Mouse (Mus musculus) forebrain, embryonic 11.5 days (tissue): ENCODE results near the gene Parp14. TPM values are rescaled to one million over a fixed set of nuclear protein-coding genes. Genes with fewer than 3 reads are reported as not detected.

ENCODE experiments used
- ATAC-seq: fragments of 200-750 bp; cut with Nextera tagmentation; replicated peaks from 2 replicates; pipeline ENCODE4 v1.8.0; 2017; ENCODE audit warnings: moderate TSS enrichment; ENCODE audit not compliant: low FRiP score
- DNase-seq: peaks from one replicate; pipeline ENCODE4 v3.0.0-alpha.2; 2017; ENCODE audit warnings: low spot score
- H3K27ac ChIP-seq: fragments of 300-500 bp; sonication (generic); 2 replicates; pipeline ENCODE4 v1.5.1; 2014; ENCODE audit warnings: low read depth, low read length
- H3K27me3 ChIP-seq: fragments of 300-500 bp; sonication (generic); 2 replicates; pipeline ENCODE4 v1.6.1; 2014; ENCODE audit warnings: mild to moderate bottlenecking, low read length, mixed read lengths; ENCODE audit not compliant: control insufficient read depth, insufficient read depth
- H3K36me3 ChIP-seq: fragments of 300-500 bp; sonication (generic); 2 replicates; pipeline ENCODE4 v1.6.1; 2014; ENCODE audit warnings: mild to moderate bottlenecking, low read length, moderate library complexity, mixed read lengths; ENCODE audit not compliant: control insufficient read depth, insufficient read depth
- H3K4me1 ChIP-seq: fragments of 300-500 bp; sonication (generic); replicated peaks from 2 replicates; pipeline ENCODE4 v1.6.1; 2014; ENCODE audit warnings: low read length, mixed read lengths; ENCODE audit not compliant: control insufficient read depth, insufficient read depth
- H3K4me2 ChIP-seq: fragments of 300-500 bp; sonication (generic); 2 replicates; pipeline ENCODE4 v1.6.1; 2014; ENCODE audit warnings: low read depth, mild to moderate bottlenecking, low read length, moderate library complexity, mixed read lengths; ENCODE audit not compliant: severe bottlenecking
- H3K4me3 ChIP-seq: fragments of 300-500 bp; sonication (generic); 2 replicates; pipeline ENCODE4 v1.5.1; 2014; ENCODE audit warnings: low read depth, low read length
- H3K9ac ChIP-seq: fragments of 300-500 bp; sonication (generic); 2 replicates; pipeline ENCODE4 v1.6.1; 2014; ENCODE audit warnings: low read length
- H3K9me3 ChIP-seq: fragments of 300-500 bp; sonication (generic); 2 replicates; pipeline ENCODE4 v1.6.1; 2016; ENCODE audit warnings: low read length, mixed read lengths; ENCODE audit not compliant: control insufficient read depth
- WGBS: fragments of 180-500 bp; shearing (Covaris S2); extraction: QIAGEN DNeasy Blood & Tissue Kit; methylation state at CpG from one replicate; pipeline ENCODE4 v1.1.7; 2014; 5-methylcytosine and 5-hydroxymethylcytosine counted together
- polyA plus RNA-seq: library from polyadenylated mRNA; unstranded; fragments of >200 nt; fragmentation: Nextera tagmentation; extraction: Ambion mirVana; gene quantifications from 2 replicates; pipeline ENCODE4 v1.2.1, GENCODE M21; 2014

Parp14 gene
- polyA plus RNA-seq, 1 experiment from 2014 or later: 0.45 TPM

GRCm38 (mm10) chr16:35808838-35809237 lies 62.5 kb downstream of the Parp14 start:
- H3K36me3 ChIP-seq: no peaks in the 10 kb centered on the region
- WGBS: 98% methylated on average over 2 of the region's 2 CpGs
- no peak overlapping the region for H3K4me2 ChIP-seq
- no peaks in the 10 kb centered on the region for H3K4me1 ChIP-seq
- H3K9ac ChIP-seq: no peak overlapping the region
- no peak for DNase-seq
- ATAC-seq: no peak
- no peaks in the 10 kb centered on the region for H3K27me3 ChIP-seq
- no peaks in the 10 kb centered on the region for H3K9me3 ChIP-seq
- H3K27ac ChIP-seq: no peak overlapping the region
- H3K4me3 ChIP-seq: no peak overlapping the region

GRCm38 (mm10) chr16:35807663-35807992 lies 63.7 kb downstream of the Parp14 start:
- no peaks in the 10 kb centered on the region for H3K36me3 ChIP-seq
- H3K27me3 ChIP-seq: no peaks in the 10 kb centered on the region
- no peak overlapping the region for H3K4me3 ChIP-seq
- H3K9ac ChIP-seq: no peak overlapping the region
- H3K4me2 ChIP-seq: no peak overlapping the region
- H3K9me3 ChIP-seq: no peaks in the 10 kb centered on the region
- H3K4me1 ChIP-seq: no peaks in the 10 kb centered on the region
- no peak for DNase-seq
- H3K27ac ChIP-seq: no peak overlapping the region
- ATAC-seq: no peak
- WGBS: 90% methylated on average over 4 of the region's 4 CpGs

GRCm38 (mm10) chr16:35806973-35807662 lies 64.2 kb downstream of the Parp14 start:
- Histone ChIP-seq H3K4me2 (no peak overlapping the region), H3K27ac (no peak overlapping the region), H3K27me3 (no peaks in the 10 kb centered on the region), H3K4me3 (no peak overlapping the region), H3K4me1 (no peaks in the 10 kb centered on the region), H3K9ac (no peak overlapping the region), H3K9me3 (no peaks in the 10 kb centered on the region), H3K36me3 (no peaks in the 10 kb centered on the region; the same call in 1 of the 2 replicates)
- DNase-seq (no peak), ATAC-seq (no peak)
- 91% methylated on average over 6 of the region's 6 CpGs for WGBS

GRCm38 (mm10) chr16:35803723-35804122 lies 67.6 kb downstream of the Parp14 start:
- H3K4me2 ChIP-seq: no peak overlapping the region
- H3K9me3 ChIP-seq: no peaks in the 10 kb centered on the region
- H3K4me3 ChIP-seq: no peak overlapping the region
- 96% methylated on average over 4 of the region's 4 CpGs for WGBS
- no peak overlapping the region for H3K27ac ChIP-seq
- H3K27me3 ChIP-seq: no peaks in the 10 kb centered on the region
- H3K4me1 ChIP-seq: no peaks in the 10 kb centered on the region
- no peaks in the 10 kb centered on the region; the same call in 1 of the 2 replicates for H3K36me3 ChIP-seq
- ATAC-seq (no peak), DNase-seq (no peak)
- no peak overlapping the region for H3K9ac ChIP-seq

- H3K9ac ChIP-seq: no peak overlapping the region
- H3K36me3 ChIP-seq: no peaks in the 10 kb centered on the region; the same call in 1 of the 2 replicates
- 96% methylated on average over 7 of the region's 7 CpGs for WGBS
Observed at GRCm38 (mm10) chr16:35802163-35802562, 69.2 kb downstream of the Parp14 start.

GRCm38 (mm10) chr16:35791962-35792521 lies 79.3 kb downstream of the Parp14 start:
- Histone ChIP-seq H3K27ac (no peak overlapping the region), H3K4me3 (no peak overlapping the region), H3K4me2 (no peak overlapping the region), H3K36me3 (no peaks in the 10 kb centered on the region), H3K9me3 (no peaks in the 10 kb centered on the region), H3K4me1 (no peaks in the 10 kb centered on the region; the same call in 1 of the 2 replicates), H3K9ac (no peak overlapping the region), H3K27me3 (no peaks in the 10 kb centered on the region)
- no peak for ATAC-seq
- WGBS: 75% methylated on average over 6 of the region's 6 CpGs
- no peak for DNase-seq

More at GRCm38 (mm10) chr16:35802163-35802562, 69.2 kb downstream of the Parp14 start:
- DNase-seq (no peak), ATAC-seq (no peak)
- Histone ChIP-seq H3K4me1 (no peaks in the 10 kb centered on the region), H3K27me3 (no peaks in the 10 kb centered on the region), H3K4me2 (no peak overlapping the region), H3K4me3 (no peak overlapping the region), H3K27ac (no peak overlapping the region), H3K9me3 (no peaks in the 10 kb centered on the region)

- H3K9me3 ChIP-seq: no peaks in the 10 kb centered on the region
- WGBS: 93% methylated on average over 6 of the region's 6 CpGs
- no peaks in the 10 kb centered on the region; the same call in 1 of the 2 replicates for H3K4me1 ChIP-seq
- ATAC-seq (no peak), DNase-seq (no peak)
- no peaks in the 10 kb centered on the region for H3K36me3 ChIP-seq
- no peaks in the 10 kb centered on the region for H3K27me3 ChIP-seq
- no peak overlapping the region for H3K4me2 ChIP-seq
- H3K27ac ChIP-seq: no peak overlapping the region
- no peak overlapping the region for H3K4me3 ChIP-seq
- no peak overlapping the region for H3K9ac ChIP-seq
Observed at GRCm38 (mm10) chr16:35788330-35788729, 83.0 kb downstream of the Parp14 start.

- no peaks in the 10 kb centered on the region for H3K27me3 ChIP-seq
- no peaks in the 10 kb centered on the region for H3K36me3 ChIP-seq
- no peaks in the 10 kb centered on the region; the same call in 1 of the 2 replicates for H3K4me1 ChIP-seq
- no peaks in the 10 kb centered on the region for H3K9me3 ChIP-seq
- 57% methylated on average over 8 of the region's 8 CpGs for WGBS
- H3K27ac ChIP-seq: no peak overlapping the region
- no peak overlapping the region for H3K9ac ChIP-seq
- peak; percentile 71; the same call in 1 of the 2 replicates for ATAC-seq
- DNase-seq: no peak
- H3K4me3 ChIP-seq: no peak overlapping the region
- H3K4me2 ChIP-seq: no peak overlapping the region
Observed at GRCm38 (mm10) chr16:35787568-35788189, 83.7 kb downstream of the Parp14 start.
